Mouse (Mus musculus): Measurements from ENCODE around the gene Eif4a3. TPM values are rescaled to one million over a fixed set of nuclear protein-coding genes. Genes with fewer than 3 reads are reported as not detected.
"Not testable (repeated sequence)": the region's sequence is repeated elsewhere in the genome, so short reads cannot be mapped to it uniquely, and the experiment has no call there.

Gene Eif4a3
- total RNA-seq, 1 experiment from 2014 or later, result 129 TPM

DNA sequence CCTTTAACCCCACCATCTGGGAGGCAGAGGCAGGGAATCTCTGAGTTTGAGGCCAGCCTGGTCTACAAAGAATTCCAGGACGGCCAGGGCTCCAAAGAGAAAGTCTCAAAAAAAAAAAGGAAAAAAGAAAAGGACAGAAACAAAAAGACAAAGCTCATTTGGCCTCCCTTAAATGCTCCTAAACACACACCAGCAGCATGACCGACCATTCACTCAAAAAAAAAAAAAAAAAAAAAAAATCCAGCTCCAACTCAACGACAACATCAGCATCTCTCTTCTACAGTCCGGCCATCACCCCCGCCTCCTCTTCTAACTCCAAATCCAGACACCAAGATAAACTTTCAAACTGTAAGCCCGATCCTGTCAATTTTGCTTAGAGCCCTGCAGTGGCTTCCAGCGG is 972 bp downstream of the Eif4a3 start:
- DNase-seq, result no peak

DNA sequence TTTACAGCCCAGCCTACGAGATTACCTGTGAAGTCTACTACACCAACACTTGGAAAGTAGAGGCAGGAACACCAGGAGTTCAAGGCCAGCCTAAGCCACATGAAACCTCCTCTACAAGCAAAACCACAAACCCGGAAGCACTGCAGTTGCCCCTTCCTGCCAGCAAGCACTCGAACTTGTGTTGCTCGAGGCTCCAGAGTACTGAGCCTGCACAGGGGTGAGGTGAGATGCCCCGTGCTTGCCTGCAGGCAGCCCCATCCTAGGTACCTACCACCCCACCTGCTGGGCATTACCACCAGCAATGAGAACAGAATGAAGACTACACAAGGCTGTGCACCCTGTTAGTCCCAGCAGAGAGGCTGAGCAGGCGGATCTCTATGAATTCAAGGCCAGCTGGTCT is 1.9 kb downstream of the Eif4a3 start:
- DNase-seq, result no peak

DNA sequence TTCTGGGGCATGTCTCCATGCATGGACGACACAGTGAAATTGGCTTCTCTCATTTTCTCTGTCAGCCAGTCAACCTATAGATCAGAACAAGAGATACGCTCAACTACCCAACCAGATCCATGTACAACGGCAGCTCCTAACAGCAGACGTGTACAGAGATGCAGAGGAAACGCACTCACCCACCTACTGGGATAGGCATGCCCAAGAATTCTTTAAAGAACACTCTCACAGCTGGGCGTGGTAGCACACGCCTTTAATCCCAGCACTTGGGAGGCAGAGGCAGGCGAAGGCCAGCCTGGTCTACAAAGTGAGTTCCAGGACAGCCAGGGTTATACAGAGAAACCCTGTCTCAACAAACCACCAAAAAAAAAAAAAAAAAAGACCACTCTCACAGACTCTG is 7.0 kb downstream of the Eif4a3 start:
- DNase-seq, result not testable (repeated sequence)

DNA sequence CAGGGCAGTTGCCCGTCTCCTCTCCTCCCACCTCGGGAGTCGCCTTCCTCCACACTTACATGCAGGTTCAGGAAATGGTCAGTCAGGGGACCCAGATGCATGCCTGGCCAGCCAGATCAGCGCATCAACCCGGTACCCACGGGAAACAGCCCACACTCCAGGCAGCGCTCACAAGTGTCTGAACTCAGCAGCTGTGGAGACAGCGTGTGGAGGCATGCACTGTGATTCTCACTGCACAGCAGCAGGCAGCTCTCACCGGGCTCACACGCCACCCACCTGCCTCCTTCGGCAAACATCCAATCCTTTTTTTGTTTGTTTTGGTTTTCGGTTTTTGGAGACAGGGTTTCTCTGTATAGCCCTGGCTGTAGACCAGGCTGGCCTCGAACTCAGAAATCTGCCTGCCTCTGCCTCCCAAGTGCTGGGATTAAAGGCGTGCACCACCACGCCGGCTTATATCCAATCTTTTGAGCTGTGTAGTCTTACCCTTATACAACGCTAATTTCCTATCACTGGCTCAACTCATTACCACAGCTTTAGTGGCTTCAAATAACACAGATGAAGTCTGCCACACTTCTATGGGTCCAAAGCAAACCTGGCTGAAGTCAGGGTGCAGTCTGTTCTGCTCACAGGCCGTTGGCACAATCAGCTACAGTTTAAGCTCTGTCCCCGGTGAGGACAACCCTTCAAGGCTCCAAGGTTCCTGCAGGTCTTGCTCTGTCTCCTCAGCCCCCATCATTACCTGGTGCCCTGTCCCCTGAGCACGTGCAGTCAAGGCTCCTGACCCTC is 12.5 kb downstream of the Eif4a3 start:
- no peak for DNase-seq

- peak; percentile 39 for DNase-seq
Observed at GRCm38 (mm10) chr11:119285791-119286527, 13.9 kb downstream of the Eif4a3 start.

DNA sequence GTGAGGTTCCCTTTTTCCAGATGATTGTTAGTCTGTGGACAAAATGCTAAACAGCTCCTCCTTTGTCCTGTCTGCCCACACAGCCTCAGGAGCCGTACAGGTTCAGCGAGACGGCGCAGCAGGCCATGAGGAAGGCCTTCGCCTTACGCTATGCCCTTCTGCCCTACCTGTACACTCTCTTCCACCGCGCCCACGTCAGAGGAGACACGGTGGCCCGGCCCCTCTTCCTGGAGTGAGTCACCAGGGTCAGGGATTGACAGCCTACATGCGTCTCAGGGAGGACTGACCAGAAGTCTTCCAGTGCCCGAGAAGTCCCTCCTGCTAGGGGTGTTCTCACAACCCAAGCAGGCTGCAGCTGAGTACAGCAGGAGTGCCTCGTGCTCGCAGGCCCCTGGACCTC is 18.9 kb downstream of the Eif4a3 start:
- no peak for DNase-seq

- no peak for DNase-seq
Observed at GRCm38 (mm10) chr11:119273186-119273930, 26.5 kb downstream of the Eif4a3 start.

DNA sequence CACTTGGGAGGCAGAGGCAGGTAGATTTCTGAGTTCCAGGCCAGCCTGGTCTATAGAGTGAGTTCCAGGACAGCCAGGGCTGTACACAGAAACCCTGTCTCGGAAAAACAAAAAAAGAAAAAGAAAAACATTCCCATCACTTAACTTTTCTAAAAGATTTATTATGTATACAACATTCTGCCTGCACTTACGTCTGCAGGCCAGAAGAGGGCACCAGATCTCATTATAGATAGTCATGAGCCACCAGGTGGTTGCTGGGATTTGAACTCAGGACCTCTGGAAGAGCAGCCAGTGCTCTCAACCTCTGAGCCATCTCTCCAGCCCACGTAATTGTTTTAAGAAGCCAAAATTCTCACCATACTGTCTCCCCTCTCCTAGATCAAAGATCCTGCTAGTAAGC is 27.4 kb downstream of the Eif4a3 start:
- DNase-seq, result not testable (repeated sequence)

- no peak for DNase-seq
Observed at GRCm38 (mm10) chr11:119268557-119269195, 31.2 kb downstream of the Eif4a3 start.

GRCm38 (mm10) chr11:119267768-119268556 is 31.9 kb downstream of the Eif4a3 start, which contains the start of gene Gaa:
Gene Gaa (plus strand): TSS chr11:119267887.
- peak; percentile 96 for DNase-seq

DNA sequence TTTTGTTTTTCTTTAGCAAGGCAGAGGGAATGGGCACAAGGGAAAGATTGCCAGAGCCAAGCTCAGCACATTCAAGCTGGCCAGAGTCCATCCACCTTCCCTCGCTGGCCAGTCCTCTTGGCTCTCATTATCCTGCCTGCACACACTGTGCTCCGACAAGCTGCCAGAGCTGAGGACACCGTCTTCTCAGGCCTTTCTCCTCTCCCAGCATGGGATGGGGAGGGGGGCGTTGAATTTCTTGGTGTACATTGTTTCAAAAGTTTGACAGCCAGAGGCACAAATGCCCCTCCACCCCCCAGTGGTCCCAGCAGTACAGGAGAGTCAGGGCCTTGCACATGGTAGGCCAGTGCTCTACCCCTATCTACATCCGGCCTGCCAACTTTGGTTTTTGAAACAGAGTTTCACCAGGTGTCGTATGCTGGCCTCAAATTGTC is 32.6 kb downstream of the Eif4a3 start:
- DNase-seq, result peak; percentile 30

- DNase-seq, result no peak
Observed at GRCm38 (mm10) chr11:119265811-119266210, 34.1 kb downstream of the Eif4a3 start.

DNA sequence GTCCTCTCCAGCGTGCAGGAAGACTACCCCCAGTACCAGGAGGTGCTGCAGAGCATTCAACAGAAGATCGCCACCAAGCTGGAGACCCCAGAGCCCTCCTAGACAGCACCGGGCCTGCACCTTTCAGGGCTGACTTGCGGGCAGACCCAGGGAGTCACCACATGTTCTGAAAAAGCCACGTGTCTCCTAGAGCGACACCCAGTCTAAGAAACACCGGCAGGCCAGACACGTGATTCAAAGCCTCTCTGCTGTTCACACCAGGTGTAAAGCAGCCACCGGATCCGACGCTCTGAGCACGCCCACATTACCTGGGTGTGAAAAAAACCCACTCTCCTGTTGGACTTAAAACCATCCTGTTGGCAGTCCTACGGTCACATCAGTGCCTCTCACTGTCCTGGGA is 35.5 kb downstream of the Eif4a3 start:
- no peak for DNase-seq

DNA sequence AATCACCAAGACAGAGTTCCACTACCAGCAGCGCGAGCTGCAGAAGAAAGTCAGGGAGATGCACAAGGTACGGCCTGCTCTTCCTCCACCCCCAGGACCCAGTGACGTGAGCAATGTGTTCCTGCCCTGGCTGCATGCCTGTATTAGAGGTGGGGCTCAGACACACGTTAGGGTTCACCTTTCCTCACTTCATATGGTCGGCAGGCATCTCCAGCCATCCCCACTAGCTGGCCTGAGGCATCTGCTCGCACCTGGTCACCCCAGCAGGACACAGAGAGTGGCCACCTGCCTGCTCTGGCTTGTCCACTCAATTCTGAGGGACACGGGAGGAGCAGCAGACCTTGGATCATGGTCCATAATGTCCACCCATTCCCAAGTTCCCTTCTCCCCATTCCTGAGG is 39.9 kb downstream of the Eif4a3 start:
- no peak for DNase-seq

GRCm38 (mm10) chr11:119258572-119259322 is 41.1 kb downstream of the Eif4a3 start:
- peak; percentile 61 for DNase-seq

DNA sequence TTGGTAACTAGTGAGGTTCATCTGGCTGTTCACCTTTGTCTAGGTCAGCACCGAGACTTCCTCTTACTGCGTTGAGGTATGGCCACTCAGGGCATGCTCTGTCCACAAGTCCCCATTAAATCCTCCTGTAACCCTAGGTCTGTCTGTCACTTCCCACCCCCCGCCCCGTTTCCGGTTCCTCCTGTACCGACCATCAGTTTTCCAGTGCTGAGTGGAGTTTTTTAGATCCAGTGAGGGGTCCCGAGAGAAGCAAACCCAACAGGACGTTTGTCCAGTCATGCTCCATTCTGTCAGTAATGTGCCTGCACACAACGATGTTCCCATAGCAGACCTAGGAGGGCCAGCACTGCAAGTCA is 41.7 kb downstream of the Eif4a3 start:
- no peak for DNase-seq

DNA sequence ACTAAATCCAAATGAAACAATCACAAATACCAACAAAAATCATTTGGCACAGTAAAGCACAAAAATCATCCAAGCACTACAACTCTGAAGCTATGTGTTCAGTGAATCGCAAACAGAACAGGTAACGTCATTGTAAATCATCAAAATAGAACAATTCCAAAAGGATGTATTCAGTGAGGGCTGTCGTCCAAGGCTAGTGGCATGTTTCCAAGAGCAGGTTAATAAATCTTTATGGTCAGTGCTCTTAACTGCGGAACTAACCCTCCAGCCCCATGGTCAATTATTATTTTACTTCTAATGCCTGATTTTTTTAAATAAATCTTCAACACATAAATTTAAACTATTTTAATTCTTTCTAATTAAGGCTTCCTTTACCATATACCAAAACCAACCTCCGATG is 43.3 kb downstream of the Eif4a3 start:
- DNase-seq, result not testable (repeated sequence)

GRCm38 (mm10) chr11:119252854-119253541 is 46.9 kb downstream of the Eif4a3 start:
- DNase-seq, result peak; percentile 45

GRCm38 (mm10) chr11:119250998-119251397 is 48.9 kb downstream of the Eif4a3 start:
- no peak for DNase-seq

DNA sequence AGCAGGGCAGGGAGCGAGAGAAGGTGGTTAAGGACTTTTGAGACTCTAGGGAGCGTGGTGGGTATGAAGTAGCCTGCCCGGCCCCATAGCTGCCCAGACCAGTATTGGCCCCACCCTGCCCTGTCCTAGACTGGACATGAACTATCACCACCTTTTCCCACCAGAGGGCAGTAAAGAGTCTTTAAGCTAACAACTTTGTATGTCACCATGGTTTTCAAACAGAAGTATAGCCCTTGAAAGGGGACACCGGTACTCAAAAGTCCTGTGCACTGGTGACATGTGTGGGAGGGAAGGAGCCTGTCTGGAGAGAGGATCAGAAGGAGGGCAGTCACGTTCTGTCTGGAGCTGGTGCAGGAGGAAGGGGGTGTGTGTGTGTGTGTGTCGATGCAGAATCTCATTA is 50.9 kb downstream of the Eif4a3 start:
- no peak for DNase-seq

All from adrenal gland, postnatal 25 days (tissue).